In genomic region chr11:104053242-104053641, GRCm38 (mm10) we compare ENCODE assay signal across 10 mouse cellular contexts.
A peak's percentile ranks its signal among the peaks of the same experiment; 100 is the strongest.
DNase-seq lines count a peak whose midpoint lies in the region; ATAC-seq and TF ChIP-seq lines count a peak whose summit lies in the region.
"Had no signal": no experiment of that assay in that cellular context is flagged by ENCODE, and none has a peak within 500 bp of the region (broad histone marks: within the 10 kb centered on the region; RNA-seq: fewer than 3 reads in every experiment).

No protein-coding gene starts in this region.

- H3K4me1 ChIP-seq in forebrain, embryonic 11.5 days (replicated peaks; ENCODE audit: control insufficient read depth, insufficient read depth, low read length), result no peaks in the 10 kb centered on the region
- H3K4me1 ChIP-seq in forebrain, embryonic 12.5 days, result no peaks in the 10 kb centered on the region
- no peaks in the 10 kb centered on the region for H3K4me1 ChIP-seq in midbrain, embryonic 14.5 days (ENCODE audit: control insufficient read depth, insufficient read depth, low read length)
- H3K4me1 ChIP-seq in midbrain, embryonic 16.5 days (ENCODE audit: control insufficient read depth, insufficient read depth, low read length), result no peaks in the 10 kb centered on the region; the same call in 1 of the 2 replicates
- H3K4me1 ChIP-seq in cerebellum, adult 2 months (ENCODE audit: control insufficient read depth, insufficient read depth, low read length), result no peaks in the 10 kb centered on the region
- H3K4me1 ChIP-seq: embryonic facial prominence, embryonic 15.5 days; limb, embryonic 13.5 days had no signal

- no peak overlapping the region for H3K27ac ChIP-seq in forebrain, embryonic 11.5 days (ENCODE audit: low read depth, low read length)
- no peak overlapping the region for H3K27ac ChIP-seq in forebrain, embryonic 12.5 days
- no peak overlapping the region for H3K27ac ChIP-seq in midbrain, embryonic 14.5 days (replicated peaks; ENCODE audit: low read depth, low read length)
- H3K27ac ChIP-seq in midbrain, embryonic 16.5 days (ENCODE audit: low read length), result no peak overlapping the region
- no peak overlapping the region for H3K27ac ChIP-seq in cerebellum, adult 2 months (ENCODE audit: insufficient read depth, low read length)
- H3K27ac ChIP-seq: embryonic facial prominence, embryonic 15.5 days; limb, embryonic 13.5 days had no signal

- intact Hi-C loops in left cerebral cortex, postnatal 25 days (cut with DNase I), result loop anchor here (5.0 kb wide), 1 partner anchor 79 kb away; the partner anchor contains the start of gene Crhr1

- ATAC-seq in forebrain, embryonic 11.5 days (replicated peaks; ENCODE audit: low FRiP score), result no peak
- no peak for ATAC-seq in forebrain, embryonic 12.5 days (ENCODE audit: low FRiP score)
- ATAC-seq in midbrain, embryonic 14.5 days (ENCODE audit: low FRiP score, low TSS enrichment), result no peak
- no peak for ATAC-seq in midbrain, embryonic 16.5 days

- H3K27me3 ChIP-seq in forebrain, embryonic 11.5 days (ENCODE audit: control insufficient read depth, insufficient read depth, low read length), result no peaks in the 10 kb centered on the region
- H3K27me3 ChIP-seq in forebrain, embryonic 12.5 days, result no peaks in the 10 kb centered on the region
- H3K27me3 ChIP-seq in midbrain, embryonic 14.5 days (ENCODE audit: control insufficient read depth, insufficient read depth, low read length), result no peaks in the 10 kb centered on the region
- no peaks in the 10 kb centered on the region for H3K27me3 ChIP-seq in midbrain, embryonic 16.5 days (ENCODE audit: control insufficient read depth, insufficient read depth, low read depth, low read length)
- no peaks in the 10 kb centered on the region for H3K27me3 ChIP-seq in cerebellum, adult 2 months (ENCODE audit: control insufficient read depth, insufficient read depth, low read length)
- H3K27me3 ChIP-seq: embryonic facial prominence, embryonic 15.5 days; limb, embryonic 13.5 days had no signal

- H3K9ac ChIP-seq in forebrain, embryonic 11.5 days (ENCODE audit: low read length), result no peak overlapping the region
- H3K9ac ChIP-seq in forebrain, embryonic 12.5 days, result no peak overlapping the region
- no peak overlapping the region for H3K9ac ChIP-seq in midbrain, embryonic 14.5 days (replicated peaks; ENCODE audit: low read length)
- no peak overlapping the region for H3K9ac ChIP-seq in midbrain, embryonic 16.5 days (ENCODE audit: low read depth, low read length)
- H3K9ac ChIP-seq: embryonic facial prominence, embryonic 15.5 days; limb, embryonic 13.5 days had no signal

- 13% methylated on average over 7 of the region's 7 CpGs for whole genome bisulfite sequencing in forebrain, embryonic 11.5 days
- WGBS in forebrain, embryonic 12.5 days, result 16% methylated on average over 7 of the region's 7 CpGs
- 15% methylated on average over 7 of the region's 7 CpGs for WGBS in midbrain, embryonic 14.5 days
- 17% methylated on average over 7 of the region's 7 CpGs for WGBS in midbrain, embryonic 16.5 days
- WGBS in cerebellum, adult 2 months, result 50% methylated on average over 7 of the region's 7 CpGs

- H3K9me3 ChIP-seq in forebrain, embryonic 11.5 days (ENCODE audit: control insufficient read depth, low read length), result no peaks in the 10 kb centered on the region
- no peaks in the 10 kb centered on the region for H3K9me3 ChIP-seq in forebrain, embryonic 12.5 days
- H3K9me3 ChIP-seq in midbrain, embryonic 14.5 days (ENCODE audit: control insufficient read depth, low read length), result no peaks in the 10 kb centered on the region
- H3K9me3 ChIP-seq in midbrain, embryonic 16.5 days (replicated peaks; ENCODE audit: control insufficient read depth, low read length, poor library complexity, severe bottlenecking), result no peaks in the 10 kb centered on the region
- H3K9me3 ChIP-seq: embryonic facial prominence, embryonic 15.5 days; limb, embryonic 13.5 days had no signal

- H3K4me3 ChIP-seq in forebrain, embryonic 11.5 days (ENCODE audit: low read depth, low read length), result no peak overlapping the region
- H3K4me3 ChIP-seq in forebrain, embryonic 12.5 days (replicated peaks), result no peak overlapping the region
- H3K4me3 ChIP-seq in midbrain, embryonic 14.5 days (replicated peaks; ENCODE audit: low read depth, low read length), result no peak overlapping the region
- H3K4me3 ChIP-seq in midbrain, embryonic 16.5 days (ENCODE audit: low read depth, low read length), result no peak overlapping the region
- H3K4me3 ChIP-seq in cerebellum, adult 2 months (replicated peaks; ENCODE audit: insufficient read depth, low read depth, low read length), result no peak overlapping the region
- H3K4me3 ChIP-seq: embryonic facial prominence, embryonic 15.5 days; limb, embryonic 13.5 days had no signal

- peak; percentile 79 for DNase-seq in forebrain, embryonic 11.5 days (ENCODE audit: low spot score)
- peak; percentile 56 for DNase-seq in midbrain, embryonic 14.5 days
- peak; percentile 14 for DNase-seq in c-Kit-positive CD71-positive TER-119-negative erythroid progenitor cells, embryonic 14.5 days (ENCODE audit: low read depth)
- peak; percentile 73 for DNase-seq in mesoderm, embryonic 11.5 days (ENCODE audit: low read depth, low spot score)
- no peak for DNase-seq in cerebellum, adult 2 months
- no peak for DNase-seq in left cerebral cortex, postnatal 25 days (ENCODE audit: low spot score in 2 of 2)

- TF ChIP-seq POLR2A in cerebellum, adult 2 months (IDR thresholded peaks at IDR 0.05; ENCODE audit: borderline replicate concordance, insufficient read depth, low read length), result no peak

- no peak overlapping the region for H3K4me2 ChIP-seq in forebrain, embryonic 11.5 days (ENCODE audit: low read depth, low read length, severe bottlenecking)
- H3K4me2 ChIP-seq in forebrain, embryonic 12.5 days, result no peak overlapping the region
- no peak overlapping the region for H3K4me2 ChIP-seq in midbrain, embryonic 14.5 days (ENCODE audit: low read length)
- H3K4me2 ChIP-seq in midbrain, embryonic 16.5 days (ENCODE audit: low read length), result no peak overlapping the region
- H3K4me2 ChIP-seq: embryonic facial prominence, embryonic 15.5 days; limb, embryonic 13.5 days had no signal

- TF ChIP-seq CTCF in cerebellum, adult 2 months (IDR thresholded peaks at IDR 0.05; ENCODE audit: borderline replicate concordance, insufficient read depth, low read depth, low read length), result no peak

- H3K36me3 ChIP-seq in forebrain, embryonic 11.5 days (ENCODE audit: control insufficient read depth, insufficient read depth, low read length), result no peaks in the 10 kb centered on the region
- no peaks in the 10 kb centered on the region for H3K36me3 ChIP-seq in forebrain, embryonic 12.5 days (replicated peaks)
- no peaks in the 10 kb centered on the region for H3K36me3 ChIP-seq in midbrain, embryonic 14.5 days (ENCODE audit: control insufficient read depth, insufficient read depth, low read length)
- no peaks in the 10 kb centered on the region for H3K36me3 ChIP-seq in midbrain, embryonic 16.5 days (ENCODE audit: control insufficient read depth, insufficient read depth, low read length)
- H3K36me3 ChIP-seq: embryonic facial prominence, embryonic 15.5 days; limb, embryonic 13.5 days had no signal

Comparison
In these comparisons a context has a peak if more than half of its experiments do, and no peak if none do; other contexts are left out.
1. DNase-seq: peak in forebrain, embryonic 11.5 days (single experiment), midbrain, embryonic 14.5 days (single experiment), c-Kit-positive CD71-positive TER-119-negative erythroid progenitor cells, embryonic 14.5 days (single experiment) and mesoderm, embryonic 11.5 days (single experiment); none in cerebellum, adult 2 months (0 of 2) and left cerebral cortex, postnatal 25 days (0 of 2).